Mouse (Mus musculus): ENCODE data around the gene Rsf1.

The Rsf1 gene

DNA sequence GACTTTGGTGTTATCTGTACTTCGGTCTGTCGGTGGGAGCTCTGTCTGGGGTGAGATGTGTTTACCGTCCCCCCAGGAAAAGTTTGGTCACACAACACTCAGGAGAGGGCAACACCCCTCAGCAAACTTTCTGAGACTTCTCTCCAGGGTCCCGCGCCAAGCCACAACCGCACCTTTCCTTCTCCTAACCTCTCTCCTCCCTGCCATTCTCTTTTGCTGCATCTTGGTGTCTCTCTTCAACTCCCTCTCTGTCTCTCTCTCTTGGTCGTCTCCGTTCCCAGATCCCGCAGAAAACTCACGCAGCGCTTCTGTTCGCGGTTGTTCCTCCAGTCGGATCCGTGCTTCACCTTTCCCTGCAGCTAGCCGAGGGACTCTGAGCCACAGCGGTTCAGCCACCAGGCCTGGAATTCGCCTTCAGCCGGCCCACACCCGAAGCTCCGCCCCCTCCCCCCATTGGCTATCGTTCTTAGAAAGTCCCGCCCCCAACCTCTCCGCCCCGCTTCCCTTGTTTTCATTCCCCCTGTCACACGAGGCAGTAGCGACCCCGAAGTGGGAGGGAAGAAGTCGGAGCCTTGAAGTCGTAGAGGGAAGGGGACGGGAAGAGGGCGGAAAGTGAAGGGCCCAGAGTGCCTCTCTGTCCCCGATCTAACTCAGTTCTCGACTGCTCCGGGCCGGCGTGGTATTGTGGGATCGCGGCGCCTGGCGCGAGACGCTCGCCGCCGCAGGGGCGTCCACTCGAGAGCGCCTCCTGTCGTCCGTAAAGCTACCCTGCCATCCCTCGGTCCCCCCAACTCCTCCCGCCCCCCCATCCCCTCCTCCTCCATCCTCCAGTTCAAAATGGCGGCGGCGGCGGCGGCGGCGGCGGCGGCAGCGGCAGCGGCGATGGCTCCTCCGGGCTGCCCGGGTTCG lies at the start of gene Rsf1, which contains the start of gene Aamdc:
Gene Rsf1, plus strand, starts transcription at position 823 of the 909 bp plus-strand sequence.
Gene Aamdc, minus strand, starts transcription at position 431 of the 909 bp plus-strand sequence.
- DNase-seq, result peak; percentile 94

GRCm38 (mm10) chr7:97535531-97535930 lies 44.2 kb upstream of the Rsf1 start:
- DNase-seq, result no peak

- no peak for DNase-seq
Observed at GRCm38 (mm10) chr7:97536571-97536970, 43.1 kb upstream of the Rsf1 start.

DNA sequence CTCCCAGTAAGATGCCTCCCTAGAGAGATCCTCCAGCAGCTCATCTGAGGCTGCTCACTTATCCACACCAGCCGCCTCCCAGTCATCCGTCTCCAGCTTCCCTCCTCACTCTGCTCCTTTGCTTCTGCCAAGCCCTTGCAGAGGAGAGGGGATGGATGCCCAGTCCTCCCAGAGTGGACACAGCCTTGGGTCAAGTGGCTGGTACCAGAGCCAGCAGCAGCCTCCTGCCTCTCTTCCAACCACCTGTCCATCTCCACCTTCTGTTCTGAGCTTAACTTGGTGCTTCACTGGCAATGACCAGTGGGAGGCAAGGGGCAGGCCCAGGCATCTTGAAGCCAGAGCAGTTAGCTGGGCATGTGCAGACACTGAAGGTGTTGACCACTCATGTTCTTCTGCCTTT lies 33.2 kb upstream of the Rsf1 start:
- no peak for DNase-seq

- DNase-seq, result no peak
Observed at GRCm38 (mm10) chr7:97549301-97549700, 30.4 kb upstream of the Rsf1 start.

DNA sequence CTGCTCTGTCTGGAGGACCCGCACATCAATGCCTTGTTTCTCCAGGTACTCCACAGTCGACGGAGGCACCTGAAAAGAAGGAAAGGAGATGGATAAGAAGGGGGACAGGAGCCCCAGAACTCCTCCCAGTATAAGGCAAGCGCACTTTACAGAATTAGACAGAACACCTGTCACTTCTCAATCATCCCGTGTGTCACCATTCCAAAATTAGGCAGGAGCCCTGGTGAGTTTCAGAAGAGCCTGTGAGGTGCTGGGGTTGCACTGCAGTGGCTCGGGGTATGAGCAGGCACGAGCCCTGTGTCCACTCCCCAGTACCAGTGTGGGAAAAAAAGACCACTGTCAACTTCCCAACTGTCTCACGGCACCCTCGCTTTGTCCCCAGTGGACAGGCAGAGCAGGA lies 29.0 kb upstream of the Rsf1 start:
- DNase-seq, result no peak

- no peak for DNase-seq
Observed at GRCm38 (mm10) chr7:97563576-97563975, 16.1 kb upstream of the Rsf1 start.

GRCm38 (mm10) chr7:97569372-97569771 lies 10.3 kb upstream of the Rsf1 start:
- DNase-seq, result no peak

GRCm38 (mm10) chr7:97570389-97570788 lies 9.3 kb upstream of the Rsf1 start:
- DNase-seq, result no peak

- peak; percentile 26 for DNase-seq
Observed at GRCm38 (mm10) chr7:97578361-97579066, 1.2 kb upstream of the Rsf1 start.

DNA sequence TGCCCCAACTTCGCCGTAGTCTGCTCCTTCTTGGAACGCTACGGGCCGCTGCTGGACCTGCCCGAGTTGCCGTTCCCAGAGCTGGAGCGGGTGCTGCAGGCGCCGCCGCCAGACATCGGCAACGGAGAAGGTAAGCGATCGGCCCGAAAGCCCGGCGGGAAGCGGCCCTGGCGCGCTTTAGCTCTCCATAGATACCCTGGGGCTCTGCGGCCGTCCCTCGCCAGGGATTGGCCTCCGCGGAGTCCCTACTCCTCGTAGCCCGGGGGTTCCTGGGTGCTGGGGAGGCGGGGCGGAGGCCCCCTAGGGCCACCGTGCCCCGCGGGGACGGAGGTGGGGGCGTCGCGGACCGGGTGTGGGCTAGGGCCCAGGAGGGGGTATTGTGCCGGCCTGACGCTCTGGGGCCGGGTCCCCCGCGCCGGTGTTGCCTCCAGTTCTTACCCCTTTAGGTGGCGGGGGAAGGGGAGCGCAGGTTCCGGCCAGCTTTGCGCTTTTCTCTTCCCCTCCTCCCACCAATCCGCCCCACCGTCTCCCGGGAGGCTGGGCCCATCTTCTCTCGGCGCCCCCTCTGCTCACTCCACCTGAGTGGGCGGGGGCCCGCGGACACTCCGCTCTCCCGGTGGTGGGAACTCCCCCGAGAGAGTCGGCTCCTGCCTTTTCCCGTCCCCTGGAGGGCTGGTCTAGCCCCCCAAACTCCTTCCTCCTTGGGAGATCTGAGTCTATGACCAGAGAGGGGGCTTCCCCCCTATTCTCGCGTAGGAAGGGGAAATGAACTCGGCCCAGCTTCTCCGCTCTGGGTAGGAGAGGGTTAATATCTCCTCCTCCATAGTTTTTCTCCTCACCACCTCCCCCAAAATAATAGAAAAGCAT lies 520 bp downstream of the Rsf1 start:
- peak; percentile 57 for DNase-seq

DNA sequence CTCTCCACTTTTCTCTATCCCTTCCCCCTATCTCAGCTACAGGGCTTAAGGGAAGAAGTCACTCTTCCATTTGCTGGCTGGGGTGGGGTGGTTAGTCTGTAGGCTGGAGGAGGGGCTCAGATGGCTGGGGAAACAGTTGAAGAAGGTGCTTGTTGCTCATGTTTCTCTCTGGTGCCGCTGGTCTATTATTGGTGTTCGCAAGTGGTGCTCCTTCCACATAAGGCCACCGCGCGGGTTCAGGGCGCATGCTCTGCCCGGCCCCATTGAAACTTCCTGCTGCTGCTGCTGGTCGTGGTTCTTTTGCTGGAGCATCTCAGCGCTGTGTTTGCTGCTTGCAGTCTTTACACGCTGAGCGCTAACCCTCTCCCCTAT lies 1.1 kb downstream of the Rsf1 start:
- DNase-seq, result peak; percentile 70

GRCm38 (mm10) chr7:97588506-97588905 lies 8.8 kb downstream of the Rsf1 start:
- no peak for DNase-seq

- no peak for DNase-seq
Observed at GRCm38 (mm10) chr7:97590488-97590887, 10.8 kb downstream of the Rsf1 start.

GRCm38 (mm10) chr7:97591336-97591735 lies 11.6 kb downstream of the Rsf1 start:
- DNase-seq, result no peak

- DNase-seq, result no peak
Observed at GRCm38 (mm10) chr7:97592396-97592795, 12.7 kb downstream of the Rsf1 start.

- no peak for DNase-seq
Observed at GRCm38 (mm10) chr7:97593535-97593934, 13.8 kb downstream of the Rsf1 start.

GRCm38 (mm10) chr7:97598548-97598947 lies 18.9 kb downstream of the Rsf1 start:
- no peak for DNase-seq

- DNase-seq, result no peak
Observed at GRCm38 (mm10) chr7:97621346-97621745, 41.7 kb downstream of the Rsf1 start.

GRCm38 (mm10) chr7:97622676-97623075 lies 43.0 kb downstream of the Rsf1 start:
- no peak for DNase-seq

GRCm38 (mm10) chr7:97623402-97623801 lies 43.7 kb downstream of the Rsf1 start:
- DNase-seq, result no peak

DNA sequence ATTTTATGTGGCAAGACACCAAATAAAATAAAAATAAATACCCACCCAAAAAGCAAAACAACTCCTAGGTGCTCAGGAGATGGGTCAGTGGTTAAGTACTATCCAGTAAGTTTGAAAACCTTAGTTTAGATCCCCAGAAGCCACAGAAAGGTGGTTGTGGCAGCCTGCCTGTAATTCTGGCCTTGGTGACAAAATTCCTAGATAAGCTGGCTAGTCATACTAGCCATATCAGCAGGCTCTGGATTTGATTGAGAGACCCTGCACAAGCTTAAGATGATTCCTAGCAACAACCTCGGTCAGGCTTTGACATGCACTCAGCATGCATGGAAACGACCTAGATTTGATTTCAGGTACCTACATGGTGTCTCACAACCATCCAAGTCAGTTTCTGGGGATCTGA lies 49.7 kb downstream of the Rsf1 start:
- DNase-seq, result no peak

- DNase-seq, result no peak
Observed at GRCm38 (mm10) chr7:97631290-97631689, 51.6 kb downstream of the Rsf1 start.
